Mouse (Mus musculus) cortical plate, adult 2 months (tissue): ENCODE results near the gene Tle3.

Source experiments
- CTCF ChIP-seq: fragments of 200-500 bp; IDR thresholded peaks from 2 replicates; pipeline ENCODE4 v1.5.1; 2011; ENCODE audit warnings: mild to moderate bottlenecking, control low read depth, low read length; ENCODE audit not compliant: insufficient read depth; ENCODE audit errors: extremely low read depth
- POLR2A ChIP-seq: fragments of 200-500 bp; IDR thresholded peaks from 2 replicates; pipeline ENCODE4 v1.6.1; 2011; ENCODE audit warnings: mild to moderate bottlenecking, low read length, control low read depth; ENCODE audit not compliant: insufficient read depth; ENCODE audit errors: extremely low read depth

DNA sequence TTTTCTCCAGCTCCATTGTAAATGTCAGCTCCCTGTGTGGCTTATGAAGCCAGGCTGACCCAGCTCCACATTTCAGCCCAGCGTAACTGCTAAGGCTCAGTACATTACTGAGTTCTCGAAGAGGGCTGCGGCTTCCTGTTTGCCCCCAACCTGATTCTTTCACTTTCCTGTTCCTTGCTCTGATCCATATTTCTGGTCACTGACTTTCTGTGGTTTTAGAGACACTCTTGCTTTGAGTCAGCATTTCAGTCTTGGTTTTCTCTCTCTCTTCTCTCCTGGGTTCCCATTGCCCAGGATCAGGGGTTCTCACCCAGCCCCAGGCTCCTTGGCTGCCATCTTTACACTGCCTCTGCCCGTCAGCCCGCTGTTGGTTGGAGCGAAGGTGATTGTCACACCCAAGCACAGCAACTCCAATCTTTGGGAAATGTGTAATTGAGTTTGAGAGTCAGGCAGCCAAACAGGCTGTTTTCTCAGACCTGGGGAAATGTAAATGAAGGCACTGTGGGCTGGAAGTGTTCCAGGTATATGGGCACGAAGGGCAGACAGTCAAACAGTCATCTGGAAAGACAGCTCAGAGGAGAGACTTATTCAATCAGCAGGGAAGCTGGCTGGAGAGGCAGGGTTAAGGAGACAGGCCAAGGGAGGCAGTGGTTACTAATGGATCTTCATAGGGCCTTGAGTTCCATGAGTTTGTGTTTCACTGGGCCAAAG is 39.8 kb upstream of the Tle3 start:
- TF ChIP-seq CTCF (no peak), POLR2A (no peak)
